Mouse (Mus musculus) myocyte (in vitro differentiated cells): ENCODE measurements around the gene Gmppa. TPM values are rescaled to one million over a fixed set of nuclear protein-coding genes. Genes with fewer than 3 reads are reported as not detected.

ENCODE experiments used
- H3K27me3 ChIP-seq: one replicate; pipeline ENCODE4 v1.6.1; 2011; ENCODE audit not compliant: control insufficient read depth, insufficient read depth, insufficient read length
- H3K36me3 ChIP-seq: one replicate; pipeline ENCODE4 v1.6.1; 2011; ENCODE audit not compliant: control insufficient read depth, insufficient read depth
- H3K4me2 ChIP-seq: one replicate; pipeline ENCODE4 v1.6.1; 2011; ENCODE audit warnings: low read depth, control low read depth
- H3K4me3 ChIP-seq: one replicate; pipeline ENCODE4 v1.5.1; 2011; ENCODE audit warnings: mild to moderate bottlenecking, control low read depth, moderate library complexity
- H3K79me2 ChIP-seq: one replicate; pipeline ENCODE4 v1.6.1; 2011; ENCODE audit not compliant: control insufficient read depth, insufficient read depth
- H3ac ChIP-seq: one replicate; pipeline ENCODE4 v1.6.1; 2011; ENCODE audit not compliant: control insufficient read depth, insufficient read length
- CEBPB ChIP-seq: IDR thresholded peaks from 2 replicates; pipeline ENCODE4 v1.6.1; 2011; ENCODE audit warnings: mild to moderate bottlenecking, moderate library complexity; ENCODE audit not compliant: poor library complexity, insufficient read depth, severe bottlenecking
- E2F4 ChIP-seq: IDR thresholded peaks from one replicate; pipeline ENCODE4 v1.6.1; 2011; ENCODE audit warnings: mild to moderate bottlenecking, control low read depth, moderate library complexity; ENCODE audit not compliant: insufficient read depth
- MAX ChIP-seq: IDR thresholded peaks from one replicate; pipeline ENCODE4 v1.6.1; 2011; ENCODE audit warnings: low read depth, mild to moderate bottlenecking, control low read depth
- MYOD1 ChIP-seq, 3 experiments: IDR thresholded peaks; one replicate each; pipeline ENCODE4 v1.6.1; 2011; ENCODE audit warnings: control low read depth in 2 of 3, low read depth in 2 of 3, mild to moderate bottlenecking in 2 of 3, moderate library complexity in 1 of 3; ENCODE audit not compliant: insufficient read length in 2 of 3, control insufficient read depth in 1 of 3
- MYOG ChIP-seq, 3 experiments: IDR thresholded peaks; one replicate each; pipeline ENCODE4 v1.6.1; 2011; ENCODE audit warnings: control low read depth in 2 of 3, low read depth in 2 of 3, mild to moderate bottlenecking in 2 of 3; ENCODE audit not compliant: insufficient read length in 2 of 3, control insufficient read depth in 1 of 3, insufficient read depth in 1 of 3
- POLR2A ChIP-seq: IDR thresholded peaks from one replicate; pipeline ENCODE4 v1.6.1; 2011; ENCODE audit warnings: low read depth, mild to moderate bottlenecking, control low read depth, moderate library complexity; ENCODE audit not compliant: insufficient read length
- POLR2AphosphoS2 ChIP-seq: IDR thresholded peaks from one replicate; pipeline ENCODE4 v1.6.1; 2011; ENCODE audit warnings: low read depth, control low read depth; ENCODE audit not compliant: insufficient read length
- REST ChIP-seq: IDR thresholded peaks from one replicate; pipeline ENCODE4 v1.6.1; 2011; ENCODE audit warnings: mild to moderate bottlenecking, control low read depth, moderate library complexity; ENCODE audit not compliant: insufficient read depth, insufficient read length
- SRF ChIP-seq: IDR thresholded peaks from one replicate; pipeline ENCODE4 v1.6.1; 2011; ENCODE audit warnings: low read depth; ENCODE audit not compliant: control insufficient read depth, insufficient read length
- TCF12 ChIP-seq: IDR thresholded peaks from one replicate; pipeline ENCODE4 v1.6.1; 2011; ENCODE audit warnings: mild to moderate bottlenecking, control low read depth; ENCODE audit not compliant: poor library complexity, insufficient read depth, severe bottlenecking
- TCF3 ChIP-seq: IDR thresholded peaks from one replicate; pipeline ENCODE4 v1.6.1; 2011; ENCODE audit warnings: low read depth, control low read depth; ENCODE audit not compliant: insufficient read length
- USF1 ChIP-seq: IDR thresholded peaks from one replicate; pipeline ENCODE4 v1.6.1; 2011; ENCODE audit warnings: low read depth, mild to moderate bottlenecking, control low read depth, moderate library complexity
- polyA plus RNA-seq: library from polyadenylated mRNA; unstranded; fragments of >200 nt; fragmentation: generic; extraction: Trizol; gene quantifications from one replicate; pipeline ENCODE4 v1.2.1, GENCODE M21; 2012; ENCODE audit warnings: missing spikeins

The Gmppa gene
- 106 TPM for polyA plus RNA-seq

- peak; percentile 97 for TF ChIP-seq POLR2AphosphoS2
- no peak for TF ChIP-seq CEBPB
- TF ChIP-seq E2F4: no peak
- no peak for TF ChIP-seq TCF3
- TF ChIP-seq MAX: no peak
- TF ChIP-seq POLR2A: peak; percentile 92
- no peak for TF ChIP-seq USF1
- TF ChIP-seq TCF12: no peak
- no peak for TF ChIP-seq REST
- no peak for TF ChIP-seq SRF
- TF ChIP-seq MYOG (IDR thresholded peaks at IDR 0.05; ENCODE audit: control insufficient read depth in 1 of 3, insufficient read depth in 1 of 3, insufficient read length in 2 of 3, low read depth in 2 of 3): no peak
- Histone ChIP-seq H3K4me3 (peak within 1 kb of the TSS; percentile 55), H3K79me2 (no peaks in the 10 kb centered on the region), H3K4me2 (peak within 1 kb of the TSS; percentile 93), H3K27me3 (no peaks in the 10 kb centered on the region), H3ac (peak within 1 kb of the TSS; percentile 6), H3K36me3 (peaks cover 3% of the 10 kb centered on the region)
Measured at GRCm38 (mm10) chr1:75435475-75436328, at the start of gene Gmppa. TSS of gene Gmppa (plus strand) at chr1:75435930.

DNA sequence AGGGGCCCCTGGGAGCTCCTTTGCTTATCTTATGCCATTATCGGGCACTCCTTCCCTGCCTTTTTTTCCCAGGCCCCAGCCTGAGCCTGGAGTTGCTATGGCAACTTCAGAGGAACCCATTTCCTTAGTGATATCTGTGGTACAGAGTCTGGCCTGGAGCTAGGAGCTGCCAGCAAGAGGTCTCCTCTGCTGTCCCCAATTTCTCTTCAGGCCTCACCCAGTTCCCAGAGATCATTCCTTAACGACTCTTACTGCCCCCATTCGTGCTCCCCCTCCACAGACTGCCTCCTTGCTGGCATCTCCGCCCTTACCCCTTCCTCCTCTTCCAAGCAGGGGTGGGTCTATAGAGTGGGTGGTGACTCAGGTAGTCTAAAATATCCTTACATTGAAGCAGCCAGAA lies 49.6 kb upstream of the Gmppa start:
- Histone ChIP-seq H3K36me3 (peaks cover 11% of the 10 kb centered on the region), H3K79me2 (peaks cover 10% of the 10 kb centered on the region), H3K4me2 (peak overlapping the region; percentile 38), H3K27me3 (no peaks in the 10 kb centered on the region), H3K4me3 (no peak overlapping the region), H3ac (no peak overlapping the region)
- no peak for TF ChIP-seq POLR2AphosphoS2
- TF ChIP-seq CEBPB: no peak
- no peak for TF ChIP-seq MYOD1 (IDR thresholded peaks at IDR 0.05; ENCODE audit: control insufficient read depth in 1 of 3, insufficient read length in 2 of 3, low read depth in 2 of 3)
- no peak for TF ChIP-seq MAX
- no peak for TF ChIP-seq MYOG (IDR thresholded peaks at IDR 0.05; ENCODE audit: control insufficient read depth in 1 of 3, insufficient read depth in 1 of 3, insufficient read length in 2 of 3, low read depth in 2 of 3)
- no peak for TF ChIP-seq TCF3
- no peak for TF ChIP-seq POLR2A
- TF ChIP-seq USF1: no peak
- no peak for TF ChIP-seq REST
- no peak for TF ChIP-seq SRF

- no peaks in the 10 kb centered on the region for H3K27me3 ChIP-seq
- no peak overlapping the region for H3K4me3 ChIP-seq
- H3K79me2 ChIP-seq: peaks cover 10% of the 10 kb centered on the region
- H3K36me3 ChIP-seq: peaks cover 11% of the 10 kb centered on the region
- no peak overlapping the region for H3ac ChIP-seq
- peak in 1 of 3 experiments; percentile 59 for TF ChIP-seq MYOD1 (IDR thresholded peaks at IDR 0.05; ENCODE audit: control insufficient read depth in 1 of 3, insufficient read length in 2 of 3, low read depth in 2 of 3)
- TF ChIP-seq POLR2A: peak; percentile 8
- TF ChIP-seq SRF: no peak
- TF ChIP-seq MYOG (IDR thresholded peaks at IDR 0.05; ENCODE audit: control insufficient read depth in 1 of 3, insufficient read depth in 1 of 3, insufficient read length in 2 of 3, low read depth in 2 of 3): peak in 1 of 3 experiments; percentile 63
- H3K4me2 ChIP-seq: no peak overlapping the region
Measured at GRCm38 (mm10) chr1:75387469-75387928, 48.2 kb upstream of the Gmppa start.

DNA sequence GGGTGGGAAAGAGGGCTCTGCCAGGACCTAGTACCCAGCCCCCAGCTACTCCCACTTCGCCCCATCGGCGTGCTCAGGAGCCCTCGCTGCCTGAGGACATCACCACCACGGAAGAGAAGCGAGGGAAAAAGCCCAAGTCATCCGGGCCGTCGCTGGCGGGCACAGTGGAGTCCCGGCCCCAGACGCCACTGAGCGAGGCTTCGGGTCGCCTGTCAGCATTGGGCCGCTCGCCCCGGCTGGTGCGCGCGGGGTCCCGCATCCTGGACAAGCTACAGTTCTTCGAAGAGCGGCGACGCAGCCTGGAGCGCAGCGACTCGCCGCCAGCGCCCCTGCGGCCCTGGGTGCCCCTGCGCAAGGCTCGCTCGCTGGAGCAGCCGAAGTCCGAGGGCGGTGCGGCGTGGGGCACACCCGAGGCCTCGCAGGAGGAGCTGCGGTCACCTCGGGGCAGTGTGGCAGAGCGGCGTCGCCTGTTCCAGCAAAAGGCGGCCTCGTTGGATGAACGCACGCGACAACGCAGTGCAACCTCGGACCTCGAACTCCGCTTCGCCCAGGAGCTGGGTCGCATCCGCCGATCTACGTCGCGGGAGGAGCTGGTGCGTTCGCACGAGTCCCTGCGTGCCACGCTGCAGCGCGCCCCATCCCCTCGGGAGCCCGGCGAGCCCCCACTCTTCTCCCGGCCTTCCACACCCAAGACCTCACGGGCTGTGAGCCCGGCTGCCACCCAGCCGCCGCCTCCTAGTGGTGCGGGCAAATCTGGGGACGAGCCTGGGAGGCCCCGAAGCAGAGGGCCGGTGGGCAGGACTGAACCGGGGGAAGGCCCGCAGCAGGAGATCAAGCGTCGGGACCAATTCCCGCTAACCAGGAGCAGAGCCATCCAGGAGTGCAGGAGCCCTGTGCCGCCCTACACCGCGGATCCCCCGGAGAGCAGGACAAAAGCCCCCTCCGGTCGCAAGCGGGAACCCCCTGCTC lies 47.5 kb upstream of the Gmppa start:
- peaks cover 4% of the 10 kb centered on the region for H3K79me2 ChIP-seq
- H3ac ChIP-seq: no peak overlapping the region
- no peak overlapping the region for H3K4me3 ChIP-seq
- TF ChIP-seq MAX (no peak), POLR2A (peak; percentile 5)
- H3K36me3 ChIP-seq: peaks cover 11% of the 10 kb centered on the region
- H3K27me3 ChIP-seq: no peaks in the 10 kb centered on the region
- no peak overlapping the region for H3K4me2 ChIP-seq
